Mouse (Mus musculus) kidney, postnatal 25 days (tissue): Measurements from ENCODE around the gene Pdcl2.

Experiments
- DNase-seq, 2 experiments: peaks; one replicate each; pipeline ENCODE4 v3.0.0; 2021; ENCODE audit warnings: mixed read lengths in 2 of 2

Pdcl2 gene

GRCm38 (mm10) chr5:76330953-76331352 is at the start of gene Pdcl2:
Pdcl2 (minus strand) TSS chr5:76331156.
- no peak for DNase-seq

GRCm38 (mm10) chr5:76379216-76379615 is 48.3 kb upstream of the Pdcl2 start:
- DNase-seq: no peak

GRCm38 (mm10) chr5:76369215-76369840 is 38.4 kb upstream of the Pdcl2 start:
- DNase-seq: no peak

GRCm38 (mm10) chr5:76365406-76365805 is 34.5 kb upstream of the Pdcl2 start:
- no peak for DNase-seq

- no peak for DNase-seq
Observed at GRCm38 (mm10) chr5:76363453-76364104, 32.6 kb upstream of the Pdcl2 start, which contains the start of gene Nmu. Nmu (minus strand) TSS chr5:76363788.

DNA sequence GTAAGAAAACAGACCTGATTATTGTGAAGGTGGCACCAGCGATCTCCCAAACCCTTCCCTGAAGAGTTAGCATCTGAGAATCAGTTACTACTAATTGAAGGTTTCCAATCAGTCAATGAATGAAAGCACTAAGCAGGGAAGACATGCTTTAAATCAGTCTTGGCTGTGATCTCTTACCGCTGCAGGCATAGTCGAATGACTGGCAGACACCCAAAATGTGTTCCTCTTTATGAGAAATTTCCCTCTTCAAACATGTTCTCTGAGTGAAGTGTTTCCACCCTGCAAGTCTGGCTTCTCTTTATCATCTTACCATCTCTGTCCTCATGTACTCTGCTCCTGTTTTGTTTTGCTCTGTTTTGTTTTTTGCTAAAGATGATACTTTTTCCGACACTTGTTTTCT is 29.8 kb upstream of the Pdcl2 start:
- DNase-seq: no peak

GRCm38 (mm10) chr5:76360057-76360456 is 29.1 kb upstream of the Pdcl2 start:
- no peak for DNase-seq

GRCm38 (mm10) chr5:76351953-76352611 is 21.1 kb upstream of the Pdcl2 start:
- no peak for DNase-seq

- DNase-seq: no peak
Observed at GRCm38 (mm10) chr5:76351537-76351936, 20.6 kb upstream of the Pdcl2 start.

GRCm38 (mm10) chr5:76346137-76346536 is 15.2 kb upstream of the Pdcl2 start:
- DNase-seq: no peak

- no peak for DNase-seq
Observed at GRCm38 (mm10) chr5:76340931-76341330, 10.0 kb upstream of the Pdcl2 start.

- DNase-seq: no peak
Observed at GRCm38 (mm10) chr5:76337100-76337499, 6.1 kb upstream of the Pdcl2 start.

- no peak for DNase-seq
Observed at GRCm38 (mm10) chr5:76333833-76334232, 2.9 kb upstream of the Pdcl2 start.

GRCm38 (mm10) chr5:76327296-76327695 is 3.7 kb downstream of the Pdcl2 start:
- no peak for DNase-seq

- no peak for DNase-seq
Observed at GRCm38 (mm10) chr5:76325113-76325512, 5.8 kb downstream of the Pdcl2 start.

DNA sequence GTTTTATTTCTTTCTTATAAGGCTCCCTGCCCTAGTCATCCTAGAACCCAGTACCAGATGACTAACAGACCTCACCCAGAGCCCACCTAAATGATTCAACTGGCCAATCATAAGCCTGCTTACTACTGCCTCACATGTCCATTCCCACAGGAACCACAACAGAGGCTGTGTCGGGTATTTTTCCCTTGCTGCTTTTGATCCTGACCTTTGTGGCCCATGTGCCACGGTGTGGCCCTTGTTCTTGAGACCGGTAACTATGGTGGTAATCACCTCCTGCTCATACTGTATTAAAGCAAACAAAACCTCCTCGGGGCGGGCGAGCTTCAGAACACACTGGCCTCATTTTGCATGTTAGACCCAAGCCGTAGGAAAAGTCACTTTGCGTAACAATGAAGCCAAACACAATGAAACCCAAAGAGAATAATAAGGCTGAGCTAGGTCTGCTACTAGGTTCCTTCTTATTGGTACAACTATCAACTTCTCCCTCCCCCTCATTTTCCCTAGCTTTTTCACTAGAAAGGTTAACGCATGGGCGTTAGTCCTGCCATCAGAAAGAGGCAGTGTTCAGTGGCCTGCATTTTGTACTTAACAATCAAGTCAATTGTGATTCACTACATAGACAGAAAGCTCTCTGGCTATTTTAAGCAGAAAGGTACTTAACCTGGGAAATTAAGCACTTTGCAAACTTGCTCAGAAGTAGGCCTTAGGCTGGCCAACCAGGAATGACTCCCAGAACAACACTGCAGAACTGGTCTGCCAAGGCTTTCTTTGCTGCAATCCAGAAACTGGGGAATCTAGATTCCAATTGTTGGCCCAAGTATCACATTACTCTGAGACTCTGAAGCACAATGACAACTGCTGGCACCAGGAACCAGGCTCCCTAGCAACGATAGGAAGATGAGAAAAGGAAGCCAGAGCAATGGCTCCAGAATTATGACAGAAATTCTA is 9.4 kb downstream of the Pdcl2 start:
- no peak for DNase-seq

DNA sequence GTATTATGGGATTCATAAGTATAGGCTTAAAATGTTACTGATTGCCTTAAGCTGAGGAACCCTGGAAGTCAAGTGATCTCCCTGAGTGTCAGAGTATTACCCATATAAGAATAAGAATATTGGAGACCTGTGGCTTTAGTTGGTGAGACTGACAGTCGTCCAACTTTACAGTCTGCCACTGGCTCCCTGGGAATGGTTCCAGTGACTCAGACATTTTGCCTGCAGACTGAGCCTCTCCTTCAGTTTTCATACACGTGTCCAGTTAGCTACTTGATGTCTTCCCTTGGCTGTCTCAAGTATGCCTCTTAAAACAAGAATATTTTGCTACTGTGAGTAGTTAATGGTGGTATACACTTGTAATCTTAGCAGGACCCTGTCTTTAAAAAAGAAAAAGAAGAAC is 22.8 kb downstream of the Pdcl2 start:
- no peak for DNase-seq

GRCm38 (mm10) chr5:76306261-76306660 is 24.7 kb downstream of the Pdcl2 start:
- DNase-seq: no peak

DNA sequence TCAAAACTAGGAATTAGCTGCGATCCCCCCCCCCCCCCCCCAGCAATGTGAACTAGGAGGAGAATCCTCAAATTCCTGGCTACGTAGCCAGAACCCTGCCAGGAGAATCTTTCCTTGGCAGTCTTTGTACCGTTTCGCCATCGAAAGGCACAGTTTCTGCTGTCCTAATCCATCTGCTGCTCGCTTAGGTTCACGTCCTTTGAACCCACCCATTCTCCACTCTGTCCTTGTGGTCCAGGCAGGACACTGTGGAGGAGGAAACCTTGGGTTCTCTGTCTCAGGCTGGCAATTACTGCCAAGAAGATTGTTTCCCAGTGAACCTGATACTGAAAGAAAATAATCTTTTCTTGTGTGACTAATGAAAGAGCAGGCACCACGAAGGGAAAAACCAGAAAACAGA is 25.3 kb downstream of the Pdcl2 start:
- DNase-seq: peak; percentile 16 to 57

DNA sequence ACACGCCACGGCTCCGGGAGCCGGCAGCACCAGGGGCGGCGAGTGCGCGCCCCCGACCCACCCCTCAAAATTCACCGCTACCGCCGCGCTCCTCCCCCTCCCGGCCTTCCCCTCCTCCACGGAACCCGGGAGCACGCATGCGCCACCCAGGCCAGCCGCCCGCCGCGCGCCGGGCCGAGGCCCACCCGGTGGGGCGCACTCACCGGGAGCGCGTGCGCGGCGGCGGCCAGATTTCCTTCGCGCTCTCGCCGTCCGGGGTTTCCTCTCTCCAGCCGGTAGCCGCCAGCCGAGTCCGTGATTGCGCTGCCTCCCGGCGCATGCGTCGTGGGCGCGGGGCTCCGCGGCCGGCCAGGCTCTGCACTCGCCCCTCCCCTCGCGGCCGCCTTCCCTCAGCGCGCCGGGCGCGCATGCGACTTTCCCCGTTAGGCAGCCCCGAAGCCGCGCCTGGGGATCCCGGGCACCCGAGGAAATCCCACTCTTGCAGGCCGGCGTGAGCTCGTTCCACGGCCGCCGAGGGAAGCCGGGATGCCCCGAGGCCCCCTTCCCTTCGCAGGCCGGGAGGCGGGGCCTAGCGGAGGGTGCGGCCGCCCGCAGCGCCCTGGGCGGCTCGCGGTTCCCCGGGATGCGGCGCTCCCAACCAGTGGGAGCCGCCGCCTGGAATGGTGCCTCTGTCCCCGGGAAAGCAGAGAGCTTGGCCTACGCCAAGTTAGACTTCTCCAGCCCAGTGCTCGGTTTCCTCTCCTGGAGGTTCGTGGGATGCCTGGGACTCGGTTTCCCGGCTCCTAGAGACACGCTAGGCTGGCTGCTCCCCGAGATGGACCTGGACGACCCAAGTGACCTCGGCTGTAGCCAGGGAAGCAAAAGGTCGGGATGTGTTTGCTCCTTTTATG is 26.3 kb downstream of the Pdcl2 start, which contains the start of gene Clock:
TSS of gene Clock (minus strand) at position 341 of the 890 bp plus-strand sequence.
- DNase-seq: peak; percentile 90 to 94

- peak; percentile 89 to 93 for DNase-seq
Observed at GRCm38 (mm10) chr5:76303745-76304451, 27.1 kb downstream of the Pdcl2 start.
